Mouse (Mus musculus) E14TG2a.4 (cell line): Measurements from ENCODE around the gene St6galnac3.
A peak's percentile ranks its signal among the peaks of the same experiment; 100 is the strongest.

Source experiments
- H3K27me3 ChIP-seq: 2 replicates; pipeline ENCODE4 v1.6.1; 2014; ENCODE audit warnings: low read length, control low read depth; ENCODE audit not compliant: insufficient read depth
- H3K36me3 ChIP-seq: 2 replicates; pipeline ENCODE4 v1.6.1; 2014; ENCODE audit warnings: low read length, control low read depth; ENCODE audit not compliant: insufficient read depth
- H3K4me1 ChIP-seq: replicated peaks from 2 replicates; pipeline ENCODE4 v1.6.1; 2014; ENCODE audit warnings: low read depth, low read length, control low read depth
- H3K4me3 ChIP-seq: replicated peaks from 2 replicates; pipeline ENCODE4 v1.5.1; 2014; ENCODE audit warnings: mild to moderate bottlenecking, low read length
- H3K9me3 ChIP-seq: 2 replicates; pipeline ENCODE4 v1.6.1; 2014; ENCODE audit warnings: low read length, control low read depth
- CTCF ChIP-seq: conservative IDR thresholded peaks from 2 replicates; pipeline ENCODE4 v1.5.1; 2014; ENCODE audit warnings: low read length
- NANOG ChIP-seq: IDR thresholded peaks from 2 replicates; pipeline ENCODE4 v1.6.1; 2014; ENCODE audit warnings: borderline replicate concordance, low read length, mixed read lengths
- POU5F1 ChIP-seq: IDR thresholded peaks from 2 replicates; pipeline ENCODE4 v1.6.1; 2014; ENCODE audit warnings: low read length, borderline replicate concordance

Gene St6galnac3

GRCm38 (mm10) chr3:153480636-153481006 lies 244.4 kb downstream of the St6galnac3 start:
- peaks cover 5% of the 10 kb centered on the region; the same call in 1 of the 2 replicates for H3K4me1 ChIP-seq
- H3K4me3 ChIP-seq: no peak overlapping the region
- no peaks in the 10 kb centered on the region for H3K36me3 ChIP-seq
- no peak for TF ChIP-seq POU5F1
- H3K27me3 ChIP-seq: no peaks in the 10 kb centered on the region
- H3K9me3 ChIP-seq: no peaks in the 10 kb centered on the region

DNA sequence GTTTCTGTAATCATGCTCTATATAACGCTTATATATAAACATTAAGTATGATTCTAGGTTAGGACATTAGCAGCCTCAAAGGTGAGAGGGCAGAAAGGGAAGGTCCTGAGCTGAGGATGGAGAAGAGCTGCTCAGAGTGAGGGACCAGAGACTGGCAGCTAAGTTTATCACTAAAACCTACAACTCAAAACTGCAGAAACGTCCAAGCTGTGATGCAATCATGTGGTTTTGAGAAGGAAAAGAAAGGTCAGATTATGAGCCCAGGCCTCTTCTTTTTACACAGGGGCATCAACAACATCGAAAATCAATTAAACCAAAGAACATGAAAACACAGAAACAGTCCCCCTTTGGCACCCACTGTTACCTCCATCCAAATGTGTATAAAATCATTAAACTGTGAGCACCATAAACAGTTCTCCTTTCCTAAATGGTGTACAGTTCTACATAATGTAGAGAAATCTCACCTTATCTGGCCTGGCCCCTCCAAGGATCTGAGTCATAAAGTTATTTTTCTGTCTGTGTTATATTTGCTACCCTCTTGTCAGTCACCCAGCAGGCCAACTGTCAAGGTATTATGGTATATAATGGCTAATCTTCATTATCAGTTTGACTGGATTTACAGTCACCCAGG lies 244.9 kb downstream of the St6galnac3 start:
- no peak overlapping the region for H3K4me3 ChIP-seq
- no peak for TF ChIP-seq NANOG
- no peak for TF ChIP-seq CTCF
- TF ChIP-seq POU5F1: no peak
- no peaks in the 10 kb centered on the region for H3K36me3 ChIP-seq
- H3K9me3 ChIP-seq: no peaks in the 10 kb centered on the region
- peaks cover 6% of the 10 kb centered on the region; the same call in 1 of the 2 replicates for H3K4me1 ChIP-seq
- no peaks in the 10 kb centered on the region for H3K27me3 ChIP-seq

GRCm38 (mm10) chr3:153475919-153476318 lies 249.1 kb downstream of the St6galnac3 start:
- TF ChIP-seq CTCF (no peak), NANOG (no peak), POU5F1 (no peak)
- Histone ChIP-seq H3K36me3 (no peaks in the 10 kb centered on the region), H3K27me3 (no peaks in the 10 kb centered on the region), H3K4me1 (peaks cover 6% of the 10 kb centered on the region; the same call in 1 of the 2 replicates), H3K4me3 (peak overlapping the region; percentile 43), H3K9me3 (no peaks in the 10 kb centered on the region)

GRCm38 (mm10) chr3:153475461-153475860 lies 249.5 kb downstream of the St6galnac3 start:
- H3K9me3 ChIP-seq: no peaks in the 10 kb centered on the region
- no peak for TF ChIP-seq CTCF
- TF ChIP-seq NANOG: no peak
- no peak for TF ChIP-seq POU5F1
- H3K4me3 ChIP-seq: peak overlapping the region; percentile 43
- H3K27me3 ChIP-seq: no peaks in the 10 kb centered on the region
- H3K36me3 ChIP-seq: no peaks in the 10 kb centered on the region
- H3K4me1 ChIP-seq: peaks cover 6% of the 10 kb centered on the region; the same call in 1 of the 2 replicates

DNA sequence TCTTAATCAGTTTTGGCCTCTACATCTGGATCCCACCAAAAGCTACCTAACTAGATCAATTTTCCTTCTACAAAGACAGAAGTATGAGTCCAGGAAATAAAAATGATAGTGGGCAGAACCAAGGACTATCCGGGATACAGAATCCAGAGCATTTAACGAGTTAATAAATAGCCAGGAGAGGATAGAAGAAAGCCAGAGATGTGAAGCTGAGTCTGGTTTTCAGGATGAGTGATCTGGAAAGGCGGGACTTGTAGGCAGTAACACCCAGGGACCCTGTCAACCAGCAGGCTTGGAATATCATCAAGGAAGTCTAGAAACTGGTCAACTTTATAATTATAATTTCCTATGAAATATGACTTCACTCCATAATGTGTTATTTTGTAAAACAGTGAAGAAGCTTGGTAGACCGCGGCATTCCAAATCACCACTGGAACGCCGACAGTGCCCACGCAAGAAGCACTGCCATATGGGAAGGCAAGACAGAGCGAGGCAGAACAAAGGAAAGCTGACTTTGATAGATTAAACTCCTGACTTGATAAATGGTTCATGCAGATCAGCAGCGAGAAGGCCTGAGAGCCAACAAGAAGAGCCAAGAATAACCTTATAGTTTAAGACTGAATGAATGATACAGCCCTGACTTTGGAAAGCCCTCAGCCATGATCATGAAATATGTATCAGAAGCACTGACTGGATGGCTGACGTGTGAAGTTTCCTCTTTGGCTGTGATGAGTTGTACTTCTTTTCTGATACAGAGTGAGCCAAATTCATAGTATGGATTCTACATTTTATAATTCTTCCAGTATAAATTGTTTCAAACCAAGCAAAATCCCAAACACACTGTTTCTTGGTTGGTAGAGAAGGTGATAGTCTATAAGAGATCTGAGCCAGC lies 252.1 kb downstream of the St6galnac3 start:
- Histone ChIP-seq H3K9me3 (no peaks in the 10 kb centered on the region), H3K4me3 (no peak overlapping the region), H3K4me1 (peaks cover 6% of the 10 kb centered on the region; the same call in 1 of the 2 replicates), H3K36me3 (no peaks in the 10 kb centered on the region), H3K27me3 (no peaks in the 10 kb centered on the region)
- TF ChIP-seq NANOG (no peak), POU5F1 (no peak), CTCF (no peak)

DNA sequence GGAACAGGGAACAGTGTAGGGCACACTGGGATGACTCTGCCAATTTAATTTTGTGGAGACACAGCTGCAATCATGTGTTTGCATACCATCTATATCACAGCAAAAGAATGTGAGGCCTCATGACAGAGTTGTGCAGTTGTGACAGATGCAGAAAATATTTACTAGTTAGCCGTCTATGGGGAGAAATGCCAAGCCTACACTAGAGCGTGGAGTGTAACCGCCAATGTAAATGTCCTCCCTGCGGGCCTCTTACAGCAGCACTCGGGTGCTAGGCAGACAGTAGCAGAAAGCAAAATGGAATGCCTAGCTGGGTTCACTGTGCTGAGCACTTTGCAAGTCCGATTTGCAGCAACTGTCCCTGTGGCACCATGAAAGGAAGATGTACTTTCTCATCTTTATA lies 261.1 kb downstream of the St6galnac3 start:
- H3K4me1 ChIP-seq: peaks cover 2% of the 10 kb centered on the region; the same call in 1 of the 2 replicates
- H3K27me3 ChIP-seq: no peaks in the 10 kb centered on the region
- H3K9me3 ChIP-seq: peaks cover 6% of the 10 kb centered on the region
- no peak for TF ChIP-seq NANOG
- no peak for TF ChIP-seq POU5F1
- TF ChIP-seq CTCF: no peak
- H3K4me3 ChIP-seq: no peak overlapping the region
- H3K36me3 ChIP-seq: no peaks in the 10 kb centered on the region

DNA sequence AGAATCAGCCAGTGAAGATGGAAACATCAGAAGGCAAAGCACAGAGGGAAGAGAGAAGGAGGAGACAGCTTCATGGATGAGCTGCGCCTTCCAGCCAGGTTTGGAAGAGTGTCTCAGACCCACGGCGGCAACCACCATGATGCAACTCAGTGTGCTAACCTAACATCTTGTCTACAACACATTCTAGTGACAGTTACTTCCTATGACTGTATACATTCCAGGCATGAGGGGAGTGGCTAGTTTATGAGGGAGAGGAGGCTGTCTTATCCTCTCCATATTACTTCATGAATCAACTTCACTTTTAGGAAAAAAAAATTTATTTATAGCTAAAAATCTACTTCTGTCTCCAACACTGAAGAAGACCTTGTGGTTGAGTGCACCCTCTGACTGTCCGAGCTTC lies 264.8 kb downstream of the St6galnac3 start:
- H3K4me3 ChIP-seq: no peak overlapping the region
- TF ChIP-seq CTCF (no peak), POU5F1 (no peak), NANOG (no peak)
- peaks cover 6% of the 10 kb centered on the region for H3K9me3 ChIP-seq
- peaks cover 20% of the 10 kb centered on the region for H3K36me3 ChIP-seq
- H3K4me1 ChIP-seq: peaks cover 31% of the 10 kb centered on the region
- H3K27me3 ChIP-seq: no peaks in the 10 kb centered on the region

GRCm38 (mm10) chr3:153458593-153458992 lies 266.4 kb downstream of the St6galnac3 start:
- no peak overlapping the region for H3K4me3 ChIP-seq
- no peak for TF ChIP-seq POU5F1
- no peak for TF ChIP-seq NANOG
- TF ChIP-seq CTCF: no peak

More at GRCm38 (mm10) chr3:153458593-153458992, 266.4 kb downstream of the St6galnac3 start:
- peaks cover 44% of the 10 kb centered on the region for H3K4me1 ChIP-seq
- no peaks in the 10 kb centered on the region for H3K27me3 ChIP-seq
- H3K9me3 ChIP-seq: peaks cover 6% of the 10 kb centered on the region
- peaks cover 34% of the 10 kb centered on the region for H3K36me3 ChIP-seq
